Mouse (Mus musculus) Patski (cell line): ENCODE measurements at regions not wholly inside any gene's neighbourhood (a gene's known extent, or its start where the extent isn't known, plus 50 kb on each side); places are given as distances from the start of the nearest gene placed in this dataset.

ENCODE experiments used
- ATAC-seq: fragments of 100-300 bp; one replicate; pipeline ENCODE4 v1.8.0; 2021
- CTCF ChIA-PET: fragments of 350-600 bp; sonication (Branson Sonifier 250); formaldehyde crosslinking; loops from one replicate; lab custom pipeline; 2022; ENCODE audit warnings: inconsistent platforms; lab: Charles Lee
- POLR2A ChIA-PET: fragments of 350-600 bp; sonication (Branson Sonifier 250); formaldehyde crosslinking; loops from one replicate; lab custom pipeline; 2022; ENCODE audit warnings: antibody characterized with exemption, inconsistent platforms; lab: Charles Lee
- DNase-seq: peaks from one replicate; pipeline ENCODE4 v3.0.0-alpha.2; 2011; ENCODE audit warnings: low read depth, low spot score
- H3K27me3 ChIP-seq: fragments of 371-371 bp; one replicate; pipeline ENCODE4 v1.5.1; 2021
- CTCF ChIP-seq: fragments of 100-300 bp; IDR thresholded peaks from one replicate; pipeline ENCODE4 v1.5.1; 2021
- in situ Hi-C: fragments of 300-500 bp; cut with MboI; formaldehyde crosslinking; loops from 3 replicates; pipeline ENCODE4 v1.11.1; 2018; ENCODE audit warnings: low pct_unique_long_range_greater_than_20kb, mixed read lengths

DNA sequence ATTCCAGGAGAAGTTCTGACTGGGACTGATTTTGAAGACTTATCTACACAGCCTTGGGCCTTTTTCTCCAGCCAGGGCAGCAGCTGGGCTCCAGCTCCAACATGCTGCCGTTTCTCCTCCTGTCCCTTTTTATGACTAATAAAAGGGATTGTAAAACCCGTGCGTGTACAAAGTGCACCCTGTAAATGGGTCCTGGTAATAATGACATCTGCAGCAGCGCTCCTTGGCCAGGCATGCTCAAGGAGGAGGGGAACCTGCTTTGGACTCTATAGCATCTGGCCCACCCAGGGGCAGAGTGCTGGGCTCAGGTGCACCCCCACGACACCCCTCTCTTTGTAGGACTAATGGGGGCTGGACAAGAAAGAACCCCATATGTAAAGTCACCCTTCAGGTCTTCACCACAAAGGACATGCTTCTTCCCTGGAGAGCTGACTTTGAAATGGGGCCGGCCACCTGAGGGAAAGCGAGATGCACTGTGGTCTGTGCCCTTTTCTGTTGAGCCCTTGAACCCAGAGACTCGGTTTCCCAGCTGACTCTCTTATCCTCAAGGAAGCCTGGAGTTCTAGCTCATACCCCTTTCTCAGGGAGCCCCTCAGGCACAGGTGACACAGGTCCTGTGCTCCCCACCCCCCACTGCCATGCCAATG lies 61.4 kb downstream of the Mrpl23 start:
- ATAC-seq, result no peak
- no peak for DNase-seq
- peaks cover 7% of the 10 kb centered on the region for H3K27me3 ChIP-seq
- POLR2A ChIA-PET, result no interaction called here
- in situ Hi-C loops, result no loop called here
- CTCF ChIA-PET, result no interaction called here
- no peak for TF ChIP-seq CTCF

DNA sequence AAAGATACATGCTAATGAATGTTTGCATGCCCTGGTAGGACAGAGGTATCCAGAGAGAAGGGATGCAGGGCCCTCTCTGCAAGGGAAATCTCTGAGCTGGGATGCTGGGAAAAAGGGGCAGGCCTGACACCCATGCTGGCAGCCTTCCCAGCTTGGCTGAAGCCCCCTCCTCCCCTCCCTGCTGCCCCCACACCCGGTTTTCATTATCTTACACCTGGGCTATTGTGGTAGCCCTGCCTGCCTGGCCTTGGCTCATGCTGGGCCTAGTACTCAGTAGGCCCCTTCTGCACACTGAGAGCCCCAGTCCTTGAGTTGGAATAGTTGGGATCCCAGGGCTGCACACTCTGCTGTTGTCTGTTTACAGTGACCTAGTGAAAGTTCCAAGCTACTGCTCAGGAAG lies 62.9 kb downstream of the Mrpl23 start:
- ChIA-PET CTCF (no interaction called here), POLR2A (no interaction called here)
- peaks cover 7% of the 10 kb centered on the region for H3K27me3 ChIP-seq
- in situ Hi-C loops, result no loop called here
- ATAC-seq, result no peak
- no peak for TF ChIP-seq CTCF
- no peak for DNase-seq

DNA sequence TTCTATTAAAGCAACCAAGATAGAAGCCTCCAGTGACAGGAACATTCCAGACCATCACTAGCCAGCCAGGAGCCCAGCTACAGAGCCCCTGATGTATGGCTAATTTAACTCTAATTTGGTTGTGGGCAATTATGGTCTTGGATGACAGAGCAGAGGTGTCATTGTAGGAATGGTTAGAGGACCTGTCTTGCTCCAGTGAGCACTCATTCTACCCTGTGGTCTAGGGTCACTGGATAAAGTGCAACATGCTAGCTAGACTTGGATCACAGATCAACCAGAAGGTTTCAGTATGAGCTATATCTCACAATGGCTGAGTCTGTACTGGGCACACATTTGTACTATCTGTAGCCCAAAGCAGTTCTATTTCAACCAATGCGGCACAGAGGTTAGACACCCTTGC lies 63.7 kb downstream of the Mrpl23 start:
- CTCF ChIA-PET, result no interaction called here
- POLR2A ChIA-PET, result no interaction called here
- in situ Hi-C loops, result no loop called here
- TF ChIP-seq CTCF, result no peak
- H3K27me3 ChIP-seq, result peaks cover 7% of the 10 kb centered on the region
- DNase-seq (no peak), ATAC-seq (no peak)

DNA sequence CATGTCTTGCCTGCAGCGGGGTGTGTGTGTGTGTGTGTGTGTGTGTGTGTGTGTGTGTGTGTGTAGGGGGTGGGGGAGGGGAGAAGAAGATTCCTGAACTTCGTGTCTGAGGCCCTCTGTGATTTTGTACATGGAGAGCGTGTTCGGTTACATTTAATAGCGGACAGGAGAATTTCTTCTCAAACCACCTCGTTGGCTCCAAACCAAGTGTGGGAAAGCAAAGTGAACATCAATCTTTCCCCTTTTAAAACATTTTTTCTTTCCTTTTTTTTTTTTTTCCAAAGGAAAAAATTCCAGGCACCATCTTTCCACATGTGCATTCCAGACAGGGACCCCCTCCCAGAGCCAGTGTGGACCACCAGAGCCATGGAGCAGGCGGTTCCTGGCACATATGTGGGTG lies 65.5 kb downstream of the Mrpl23 start:
- DNase-seq (no peak), ATAC-seq (no peak)
- ChIA-PET POLR2A (no interaction called here), CTCF (no interaction called here)
- in situ Hi-C loops, result no loop called here
- no peak for TF ChIP-seq CTCF
- H3K27me3 ChIP-seq, result peaks cover 5% of the 10 kb centered on the region

DNA sequence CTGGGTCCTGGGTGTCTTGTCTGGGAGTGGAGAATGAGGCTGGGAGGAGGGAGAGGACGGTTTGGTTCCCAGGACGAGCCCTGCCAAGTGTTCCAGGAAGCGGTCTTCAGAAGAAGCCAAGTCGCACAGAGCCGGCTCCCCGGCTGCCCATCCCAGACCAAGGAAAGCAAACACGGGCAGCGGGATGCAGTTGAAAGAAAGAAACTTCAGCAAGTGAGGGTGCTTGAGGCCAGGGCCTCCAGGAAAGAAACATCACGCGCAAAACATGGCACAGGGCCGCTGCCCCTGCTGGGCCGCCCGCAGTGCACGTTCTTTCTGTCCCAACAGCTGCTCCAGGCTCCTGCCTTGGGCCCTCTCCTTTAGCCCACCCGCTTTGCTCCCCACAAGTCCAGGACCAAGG lies 66.7 kb downstream of the Igf2 start:
- POLR2A ChIA-PET, result no interaction called here
- CTCF ChIA-PET, result no interaction called here
- in situ Hi-C loops, result no loop called here
- DNase-seq, result no peak
- no peak for TF ChIP-seq CTCF
- no peak for ATAC-seq
- no peaks in the 10 kb centered on the region for H3K27me3 ChIP-seq

DNA sequence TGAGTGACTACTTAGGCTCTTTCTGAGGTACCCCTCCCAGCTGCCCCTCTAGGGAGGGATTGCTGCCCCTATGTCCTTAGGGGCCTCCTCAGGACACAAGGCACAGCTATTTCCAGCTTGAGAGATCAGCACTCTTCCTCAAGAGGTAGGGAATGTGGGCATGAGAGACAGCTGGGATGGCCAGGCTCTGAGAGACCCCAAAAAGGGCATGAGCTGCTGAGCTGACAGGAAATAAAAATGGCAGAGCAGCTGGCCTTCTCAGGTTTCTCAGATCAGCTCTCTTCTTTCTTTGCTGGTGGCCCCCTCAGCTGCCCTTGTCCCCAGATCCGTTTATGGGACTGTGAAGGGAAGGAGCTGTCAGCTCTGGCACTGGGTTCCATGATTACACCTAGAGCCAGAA lies 66.2 kb downstream of the Igf2 start:
- CTCF ChIA-PET, result interaction anchor here (1.3 kb wide), 1 partner anchor 20 kb away, joined by 3 read pairs; no protein-coding TSS in a partner anchor

More for the DNA sequence above, 66.2 kb downstream of the Igf2 start:
- in situ Hi-C loops, result no loop called here
- ATAC-seq, result no peak
- DNase-seq, result no peak
- POLR2A ChIA-PET, result no interaction called here
- no peak for TF ChIP-seq CTCF
- no peaks in the 10 kb centered on the region for H3K27me3 ChIP-seq
